Mouse (Mus musculus) forebrain, embryonic 14.5 days (tissue): Measurements from ENCODE around the gene Gucy2g. TPM values are rescaled to one million over a fixed set of nuclear protein-coding genes. Genes with fewer than 3 reads are reported as not detected.

Experiments
- ATAC-seq: fragments of 200-750 bp; cut with Nextera tagmentation; 2 replicates; pipeline ENCODE4 v1.8.0; 2017; ENCODE audit warnings: mild to moderate bottlenecking, moderate library complexity
- DNase-seq: peaks from one replicate; pipeline ENCODE4 v3.0.0-alpha.2; 2015; ENCODE audit warnings: low spot score
- H3K27ac ChIP-seq: fragments of 300-500 bp; sonication (generic); 2 replicates; pipeline ENCODE4 v1.5.1; 2014; ENCODE audit warnings: low read depth, mild to moderate bottlenecking, control low read depth, low read length, moderate library complexity
- H3K27me3 ChIP-seq: fragments of 300-500 bp; sonication (generic); replicated peaks from 2 replicates; pipeline ENCODE4 v1.6.1; 2014; ENCODE audit warnings: low read length, control low read depth, mixed read lengths; ENCODE audit not compliant: control insufficient read depth, insufficient read depth
- H3K36me3 ChIP-seq: fragments of 300-500 bp; sonication (generic); 2 replicates; pipeline ENCODE4 v1.6.1; 2014; ENCODE audit warnings: low read length, control low read depth; ENCODE audit not compliant: control insufficient read depth, insufficient read depth
- H3K4me1 ChIP-seq: fragments of 300-500 bp; sonication (generic); 2 replicates; pipeline ENCODE4 v1.6.1; 2014; ENCODE audit warnings: antibody characterized with exemption, low read length, control low read depth; ENCODE audit not compliant: control insufficient read depth, insufficient read depth
- H3K4me2 ChIP-seq: fragments of 300-500 bp; sonication (generic); 2 replicates; pipeline ENCODE4 v1.6.1; 2014; ENCODE audit warnings: mild to moderate bottlenecking, control low read depth, low read length
- H3K4me3 ChIP-seq: fragments of 300-500 bp; sonication (generic); 2 replicates; pipeline ENCODE4 v1.5.1; 2014; ENCODE audit warnings: low read depth, low read length, control low read depth
- H3K9ac ChIP-seq: fragments of 300-500 bp; sonication (generic); 2 replicates; pipeline ENCODE4 v1.6.1; 2014; ENCODE audit warnings: mild to moderate bottlenecking, low read length, control low read depth, moderate library complexity
- H3K9me3 ChIP-seq: fragments of 300-500 bp; sonication (generic); replicated peaks from 2 replicates; pipeline ENCODE4 v1.6.1; 2016; ENCODE audit warnings: low read length, control low read depth, mixed read lengths; ENCODE audit not compliant: control insufficient read depth
- WGBS: fragments of 180-500 bp; shearing (Covaris S2); extraction: QIAGEN DNeasy Blood & Tissue Kit; methylation state at CpG from one replicate; pipeline ENCODE4 v1.1.7; 2014; 5-methylcytosine and 5-hydroxymethylcytosine counted together
- polyA plus RNA-seq: library from polyadenylated mRNA; unstranded; fragments of >200 nt; fragmentation: Nextera tagmentation; extraction: Ambion mirVana; gene quantifications from 2 replicates; pipeline ENCODE4 v1.2.1, GENCODE M21; 2014

Gucy2g gene
- polyA plus RNA-seq, 1 experiment from 2014 or later = 0.04 TPM

- no peak overlapping the region for H3K4me3 ChIP-seq
- 79% methylated on average over 3 of the region's 3 CpGs for WGBS
- H3K27ac ChIP-seq = no peak overlapping the region
- DNase-seq (no peak), ATAC-seq (no peak)
- no peak overlapping the region for H3K9ac ChIP-seq
- no peaks in the 10 kb centered on the region for H3K27me3 ChIP-seq
- H3K36me3 ChIP-seq = no peaks in the 10 kb centered on the region
- H3K4me1 ChIP-seq = no peaks in the 10 kb centered on the region
- no peaks in the 10 kb centered on the region for H3K9me3 ChIP-seq
- no peak overlapping the region for H3K4me2 ChIP-seq
These were observed 27.1 kb upstream of the Gucy2g start for GRCm38 (mm10) chr19:55268150-55268549.

DNA sequence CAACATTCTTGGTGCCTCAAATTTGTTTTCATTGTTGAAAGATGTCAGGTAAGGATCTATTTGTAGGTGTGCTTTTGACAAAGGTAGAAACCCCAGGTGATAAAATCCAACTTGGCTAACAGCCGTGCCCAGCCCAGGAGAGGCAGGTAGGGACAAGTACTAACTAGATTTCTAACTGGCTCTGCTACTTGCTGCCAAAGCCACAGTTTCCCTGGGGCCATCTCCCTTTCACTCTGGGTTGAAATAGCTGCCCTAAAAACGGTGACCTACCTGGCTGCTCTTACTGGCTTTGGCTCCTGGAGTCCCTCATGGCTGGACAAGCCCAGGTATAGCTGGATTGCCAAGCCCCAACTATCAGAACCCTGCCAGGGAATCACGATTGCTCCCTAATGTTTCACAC is 25.8 kb upstream of the Gucy2g start:
- no peaks in the 10 kb centered on the region for H3K27me3 ChIP-seq
- no peak overlapping the region for H3K4me2 ChIP-seq
- no peak overlapping the region for H3K4me3 ChIP-seq
- DNase-seq (no peak), ATAC-seq (no peak)
- H3K27ac ChIP-seq = no peak overlapping the region
- no peaks in the 10 kb centered on the region for H3K36me3 ChIP-seq
- H3K9me3 ChIP-seq = no peaks in the 10 kb centered on the region
- no peak overlapping the region for H3K9ac ChIP-seq
- no peaks in the 10 kb centered on the region for H3K4me1 ChIP-seq
- WGBS = 89% methylated on average over 3 of the region's 3 CpGs

DNA sequence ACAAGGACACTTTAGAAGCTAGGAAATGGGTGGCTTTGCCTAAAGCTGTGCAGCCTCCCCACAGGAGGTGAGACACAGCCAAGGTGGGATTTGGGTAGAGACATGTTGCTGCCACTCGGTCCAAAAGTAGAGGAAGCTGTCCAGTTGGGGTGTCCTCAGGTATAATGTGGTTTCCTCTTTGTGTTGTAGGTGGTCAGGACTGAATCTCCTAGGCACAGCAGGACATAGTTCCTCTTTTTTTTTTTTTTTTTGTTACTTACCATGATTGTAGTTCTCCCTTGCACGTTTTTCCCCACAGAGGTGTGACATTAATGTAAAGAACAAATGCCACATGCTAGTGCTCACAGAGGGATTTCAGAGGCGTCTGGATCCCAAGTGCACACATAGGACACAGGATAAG is 24.2 kb upstream of the Gucy2g start:
- H3K4me1 ChIP-seq = no peaks in the 10 kb centered on the region
- ATAC-seq (no peak), DNase-seq (no peak)
- H3K27me3 ChIP-seq = no peaks in the 10 kb centered on the region
- H3K9me3 ChIP-seq = no peaks in the 10 kb centered on the region
- H3K4me3 ChIP-seq = no peak overlapping the region
- 77% methylated on average over 3 of the region's 3 CpGs for WGBS
- H3K9ac ChIP-seq = no peak overlapping the region
- no peaks in the 10 kb centered on the region for H3K36me3 ChIP-seq
- H3K4me2 ChIP-seq = no peak overlapping the region
- no peak overlapping the region for H3K27ac ChIP-seq

GRCm38 (mm10) chr19:55260389-55261184 is 19.6 kb upstream of the Gucy2g start:
- no peak for ATAC-seq
- no peak overlapping the region for H3K9ac ChIP-seq
- H3K36me3 ChIP-seq = no peaks in the 10 kb centered on the region
- no peaks in the 10 kb centered on the region for H3K4me1 ChIP-seq
- WGBS = 84% methylated on average over 12 of the region's 12 CpGs
- no peaks in the 10 kb centered on the region for H3K27me3 ChIP-seq
- H3K4me2 ChIP-seq = no peak overlapping the region
- no peak overlapping the region for H3K27ac ChIP-seq
- no peaks in the 10 kb centered on the region for H3K9me3 ChIP-seq
- DNase-seq = no peak
- no peak overlapping the region for H3K4me3 ChIP-seq

DNA sequence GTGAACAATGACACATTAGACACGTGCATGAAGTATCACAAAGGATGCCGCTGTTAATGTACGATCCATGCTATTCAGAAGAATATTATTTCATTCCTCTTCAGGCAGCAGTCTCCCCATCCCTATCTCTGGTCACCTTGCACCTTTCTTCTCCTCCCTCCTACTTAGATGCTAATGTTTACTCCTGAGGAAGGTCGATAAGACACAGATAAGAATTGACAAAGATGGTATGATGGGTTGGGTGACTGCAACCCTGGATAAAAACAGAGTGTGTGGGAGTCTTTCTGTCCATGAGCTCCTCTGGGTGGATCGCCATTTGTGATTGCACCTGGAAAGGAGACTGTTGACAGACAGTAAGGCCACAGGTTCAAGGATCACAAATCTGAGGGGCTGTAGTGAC is 17.5 kb upstream of the Gucy2g start:
- 92% methylated on average over 5 of the region's 5 CpGs for WGBS
- Histone ChIP-seq H3K9me3 (no peaks in the 10 kb centered on the region), H3K27me3 (no peaks in the 10 kb centered on the region), H3K27ac (no peak overlapping the region), H3K36me3 (no peaks in the 10 kb centered on the region), H3K9ac (no peak overlapping the region), H3K4me3 (no peak overlapping the region), H3K4me2 (no peak overlapping the region), H3K4me1 (peaks cover 3% of the 10 kb centered on the region)
- DNase-seq (no peak), ATAC-seq (no peak)

DNA sequence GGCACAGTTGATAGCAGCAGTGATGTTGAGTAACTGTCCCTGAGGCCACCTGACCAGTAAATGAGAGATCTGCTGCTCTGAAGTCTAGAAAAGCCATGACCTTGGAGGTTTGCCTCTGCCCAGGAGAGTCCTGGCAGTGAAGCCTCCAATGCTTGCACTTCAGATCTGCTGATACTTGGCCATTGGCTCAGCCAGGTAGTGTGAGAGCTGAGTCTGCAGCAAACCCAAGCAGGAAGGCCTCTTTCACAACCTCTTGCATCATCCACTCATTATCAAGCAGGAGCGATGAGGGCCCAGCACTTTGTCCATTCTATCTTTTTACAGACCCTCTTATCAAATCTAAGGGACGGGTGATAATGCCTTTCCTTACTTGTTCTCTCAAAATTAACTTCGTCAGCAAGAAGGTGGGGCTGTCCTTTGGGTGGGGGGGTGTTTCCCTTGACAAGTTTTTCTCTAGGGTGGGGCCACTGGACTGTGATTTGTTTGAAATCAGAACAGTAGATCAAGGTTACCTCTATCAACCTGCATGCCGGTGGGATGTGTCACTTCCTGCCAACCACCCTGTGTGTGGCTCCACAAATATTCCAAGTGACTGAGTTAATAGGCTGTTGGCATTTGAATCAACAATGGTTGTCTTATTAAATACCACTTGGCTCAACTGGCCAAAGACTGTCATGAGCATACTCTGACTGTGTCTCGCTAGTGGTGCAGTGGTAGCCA is 16.8 kb upstream of the Gucy2g start:
- H3K4me3 ChIP-seq = no peak overlapping the region
- ATAC-seq (no peak), DNase-seq (no peak)
- no peak overlapping the region for H3K4me2 ChIP-seq
- H3K36me3 ChIP-seq = no peaks in the 10 kb centered on the region
- H3K9ac ChIP-seq = no peak overlapping the region
- no peaks in the 10 kb centered on the region for H3K27me3 ChIP-seq
- H3K4me1 ChIP-seq = peaks cover 3% of the 10 kb centered on the region
- no peaks in the 10 kb centered on the region for H3K9me3 ChIP-seq
- WGBS = 91% methylated on average over 5 of the region's 5 CpGs
- H3K27ac ChIP-seq = no peak overlapping the region

GRCm38 (mm10) chr19:55256156-55256555 is 15.1 kb upstream of the Gucy2g start:
- Histone ChIP-seq H3K4me3 (no peak overlapping the region), H3K27ac (no peak overlapping the region), H3K9ac (no peak overlapping the region), H3K27me3 (no peaks in the 10 kb centered on the region), H3K4me1 (peaks cover 3% of the 10 kb centered on the region), H3K9me3 (no peaks in the 10 kb centered on the region), H3K4me2 (no peak overlapping the region), H3K36me3 (no peaks in the 10 kb centered on the region)
- DNase-seq = no peak
- 77% methylated on average over 9 of the region's 9 CpGs for WGBS
- no peak for ATAC-seq

DNA sequence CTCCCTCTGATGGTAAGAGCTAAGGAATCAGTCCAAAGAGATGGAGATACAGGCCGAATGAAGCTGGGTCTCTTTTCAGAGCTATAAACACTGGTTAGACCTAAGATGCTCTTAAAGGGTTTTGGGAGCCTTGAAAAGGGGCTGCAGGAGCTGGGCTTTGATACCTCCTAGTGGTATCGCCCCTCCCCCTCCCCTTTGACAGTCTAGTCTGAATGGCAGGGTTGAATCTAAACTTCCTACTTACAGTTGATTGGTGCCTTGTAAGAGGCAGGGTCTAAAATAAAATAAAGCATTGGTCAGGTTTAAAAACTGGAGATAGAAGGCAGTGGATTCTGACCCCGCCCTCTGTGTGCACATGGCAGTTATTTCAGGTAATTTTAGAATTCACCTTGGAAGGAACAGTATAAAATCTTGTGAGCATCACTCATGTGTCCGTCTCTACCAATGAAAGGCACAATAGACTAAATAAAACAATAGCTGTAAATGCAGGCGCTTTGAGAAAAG is 13.5 kb upstream of the Gucy2g start:
- peak; percentile 73 for ATAC-seq
- Histone ChIP-seq H3K4me1 (peaks cover 3% of the 10 kb centered on the region), H3K9me3 (no peaks in the 10 kb centered on the region), H3K27me3 (no peaks in the 10 kb centered on the region), H3K27ac (0 out of 2 replicates have a peak overlapping the region, but pooled peaks have one; percentile 17), H3K9ac (peak overlapping the region; percentile 73), H3K4me3 (peak overlapping the region; percentile 50), H3K36me3 (no peaks in the 10 kb centered on the region), H3K4me2 (peak overlapping the region; percentile 95)
- WGBS = 4% methylated on average over 5 of the region's 5 CpGs
- DNase-seq = peak; percentile 69
